Mouse (Mus musculus) liver, postnatal 0 days (tissue): ENCODE measurements at regions not wholly inside any gene's neighbourhood (a gene's known extent, or its start where the extent isn't known, plus 50 kb on each side); places are given as distances from the start of the nearest gene placed in this dataset.

Source experiments
- ATAC-seq: fragments of 200-750 bp; cut with Nextera tagmentation; 2 replicates; pipeline ENCODE4 v1.8.0; 2017; ENCODE audit warnings: mild to moderate bottlenecking, moderate library complexity
- DNase-seq: peaks from one replicate; pipeline ENCODE4 v3.0.0-alpha.2; 2016
- H3K27ac ChIP-seq: fragments of 300-500 bp; sonication (generic); 2 replicates; pipeline ENCODE4 v1.5.1; 2014; ENCODE audit warnings: antibody characterized with exemption, moderate library complexity, mild to moderate bottlenecking, low read depth
- H3K27me3 ChIP-seq: fragments of 300-500 bp; sonication (generic); 2 replicates; pipeline ENCODE4 v1.6.1; 2014; ENCODE audit warnings: low read length, control low read depth, mixed read lengths; ENCODE audit not compliant: insufficient read depth
- H3K36me3 ChIP-seq: fragments of 300-500 bp; sonication (generic); replicated peaks from 2 replicates; pipeline ENCODE4 v1.6.1; 2014; ENCODE audit warnings: mild to moderate bottlenecking, control low read depth, low read length, moderate library complexity, mixed read lengths; ENCODE audit not compliant: insufficient read depth
- H3K4me1 ChIP-seq: fragments of 300-500 bp; sonication (generic); 2 replicates; pipeline ENCODE4 v1.6.1; 2014; ENCODE audit warnings: antibody characterized with exemption, mild to moderate bottlenecking, control low read depth; ENCODE audit not compliant: insufficient read depth
- H3K4me2 ChIP-seq: fragments of 300-500 bp; sonication (generic); 2 replicates; pipeline ENCODE4 v1.6.1; 2014; ENCODE audit warnings: low read depth, mild to moderate bottlenecking, low read length, moderate library complexity, mixed read lengths
- H3K4me3 ChIP-seq: fragments of 300-500 bp; sonication (generic); 2 replicates; pipeline ENCODE4 v1.5.1; 2014; ENCODE audit warnings: low read depth, low read length
- H3K9ac ChIP-seq: fragments of 300-500 bp; sonication (generic); replicated peaks from 2 replicates; pipeline ENCODE4 v1.6.1; 2014; ENCODE audit warnings: mild to moderate bottlenecking, moderate library complexity
- H3K9me3 ChIP-seq: fragments of 300-500 bp; sonication (generic); 2 replicates; pipeline ENCODE4 v1.6.1; 2016; ENCODE audit warnings: mild to moderate bottlenecking, control low read depth, low read length, mixed read lengths
- CTCF ChIP-seq: sonication (generic); IDR thresholded peaks from 2 replicates; pipeline ENCODE4 v1.5.1; 2016; ENCODE audit warnings: antibody characterized with exemption, low read depth
- EP300 ChIP-seq: IDR thresholded peaks from 2 replicates; pipeline ENCODE4 v1.6.1; 2016; ENCODE audit warnings: antibody characterized with exemption, low read depth, mild to moderate bottlenecking
- WGBS: fragments of 180-500 bp; shearing (Covaris S2); extraction: QIAGEN DNeasy Blood & Tissue Kit; methylation state at CpG from one replicate; pipeline ENCODE4 v1.1.7; 2014; ENCODE audit not compliant: insufficient replicate concordance; 5-methylcytosine and 5-hydroxymethylcytosine counted together

- DNase-seq (no peak), ATAC-seq (no peak)
- Histone ChIP-seq H3K9me3 (no peaks in the 10 kb centered on the region), H3K27me3 (peaks cover 23% of the 10 kb centered on the region), H3K4me1 (no peaks in the 10 kb centered on the region), H3K9ac (no peak overlapping the region), H3K4me2 (no peak overlapping the region), H3K27ac (no peak overlapping the region), H3K36me3 (no peaks in the 10 kb centered on the region), H3K4me3 (no peak overlapping the region)
- WGBS = 70% methylated on average over 3 of the region's 3 CpGs
- no peak for TF ChIP-seq EP300
- no peak for TF ChIP-seq CTCF
Observed at GRCm38 (mm10) chr15:85676156-85676555, 58.6 kb upstream of the Ppara start.

DNA sequence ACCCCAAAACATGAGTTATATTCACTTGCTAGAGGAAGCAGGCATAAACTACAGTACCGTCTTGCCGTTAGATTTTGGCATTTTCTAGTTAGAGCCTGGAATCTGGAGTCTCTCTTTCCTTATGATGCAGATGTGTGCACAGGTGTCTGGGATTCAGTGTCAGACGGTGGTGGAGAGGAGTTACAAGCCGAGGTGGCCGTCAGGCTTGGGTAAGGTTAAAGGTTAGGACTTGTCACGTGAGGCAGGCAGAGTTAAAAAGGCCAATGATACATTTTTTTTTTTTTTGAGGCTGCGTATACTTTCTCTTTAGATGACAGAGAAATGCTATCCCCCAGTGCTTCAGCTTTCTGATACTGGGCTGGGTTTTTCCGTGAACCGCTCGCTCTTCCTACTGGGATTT lies 57.9 kb upstream of the Ppara start:
- WGBS = 70% methylated on average over 10 of the region's 10 CpGs
- Histone ChIP-seq H3K27ac (no peak overlapping the region), H3K36me3 (no peaks in the 10 kb centered on the region), H3K9ac (no peak overlapping the region), H3K27me3 (peaks cover 16% of the 10 kb centered on the region), H3K4me1 (no peaks in the 10 kb centered on the region), H3K9me3 (no peaks in the 10 kb centered on the region), H3K4me3 (no peak overlapping the region), H3K4me2 (no peak overlapping the region)
- no peak for TF ChIP-seq CTCF
- no peak for TF ChIP-seq EP300
- no peak for DNase-seq
- no peak for ATAC-seq

- Histone ChIP-seq H3K4me1 (no peaks in the 10 kb centered on the region), H3K4me3 (no peak overlapping the region), H3K9me3 (no peaks in the 10 kb centered on the region), H3K27ac (no peak overlapping the region), H3K9ac (no peak overlapping the region), H3K36me3 (no peaks in the 10 kb centered on the region), H3K27me3 (peaks cover 11% of the 10 kb centered on the region), H3K4me2 (no peak overlapping the region)
- WGBS = 79% methylated on average over 6 of the region's 6 CpGs
- DNase-seq = no peak
- no peak for TF ChIP-seq EP300
- no peak for TF ChIP-seq CTCF
- no peak for ATAC-seq
Observed at GRCm38 (mm10) chr15:85677381-85677780, 57.4 kb upstream of the Ppara start.

GRCm38 (mm10) chr15:85677855-85678254 lies 56.9 kb upstream of the Ppara start:
- Histone ChIP-seq H3K27me3 (peaks cover 6% of the 10 kb centered on the region), H3K4me3 (no peak overlapping the region), H3K27ac (no peak overlapping the region), H3K36me3 (no peaks in the 10 kb centered on the region), H3K4me2 (no peak overlapping the region), H3K4me1 (no peaks in the 10 kb centered on the region), H3K9me3 (no peaks in the 10 kb centered on the region), H3K9ac (no peak overlapping the region)
- WGBS = 76% methylated on average over 10 of the region's 10 CpGs
- DNase-seq = no peak
- ATAC-seq = no peak
- no peak for TF ChIP-seq EP300
- no peak for TF ChIP-seq CTCF

DNA sequence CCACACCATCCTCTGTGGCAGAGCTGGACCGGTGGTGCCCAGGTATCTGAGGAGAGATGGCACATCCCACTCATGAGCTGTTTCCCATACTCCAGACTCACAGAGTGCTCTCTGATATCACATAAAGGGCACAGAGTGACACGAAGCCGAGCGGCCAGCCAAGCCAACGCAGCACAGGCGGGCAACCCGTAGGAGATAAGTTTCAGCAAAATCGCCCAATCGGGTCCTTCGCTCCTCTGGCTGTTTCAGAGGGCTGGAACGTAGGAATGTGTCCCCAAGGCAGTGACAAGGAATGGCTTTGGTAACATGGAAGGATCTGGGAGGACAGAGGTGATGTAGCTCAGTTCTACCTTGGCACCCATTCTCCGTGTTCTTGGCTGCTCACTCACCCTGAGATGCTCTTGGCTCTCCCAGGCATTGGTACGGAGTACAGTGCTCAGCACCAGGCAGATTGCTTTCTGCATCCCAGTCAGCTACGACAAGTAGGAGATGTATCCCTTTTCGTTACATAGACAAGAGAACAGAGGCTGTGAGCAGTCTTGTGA lies 56.4 kb upstream of the Ppara start:
- DNase-seq (no peak), ATAC-seq (no peak)
- WGBS = 78% methylated on average over 15 of the region's 15 CpGs
- TF ChIP-seq CTCF (no peak), EP300 (no peak)
- Histone ChIP-seq H3K27ac (no peak overlapping the region), H3K4me3 (no peak overlapping the region), H3K27me3 (peaks cover 4% of the 10 kb centered on the region; the same call in 1 of the 2 replicates), H3K36me3 (no peaks in the 10 kb centered on the region), H3K4me1 (no peaks in the 10 kb centered on the region), H3K9me3 (no peaks in the 10 kb centered on the region), H3K4me2 (no peak overlapping the region), H3K9ac (no peak overlapping the region)

GRCm38 (mm10) chr15:85678981-85679708 lies 55.6 kb upstream of the Ppara start:
- Histone ChIP-seq H3K4me2 (no peak overlapping the region), H3K27me3 (peaks cover 2% of the 10 kb centered on the region; the same call in 1 of the 2 replicates), H3K4me3 (no peak overlapping the region), H3K9me3 (no peaks in the 10 kb centered on the region), H3K4me1 (no peaks in the 10 kb centered on the region), H3K9ac (no peak overlapping the region), H3K27ac (no peak overlapping the region), H3K36me3 (no peaks in the 10 kb centered on the region)
- WGBS = 82% methylated on average over 24 of the region's 24 CpGs
- TF ChIP-seq EP300 = no peak
- ATAC-seq (no peak), DNase-seq (no peak)
